Mouse (Mus musculus): ENCODE measurements at regions not wholly inside any gene's neighbourhood (a gene's known extent, or its start where the extent isn't known, plus 50 kb on each side); places are given as distances from the start of the nearest gene placed in this dataset.
"Not testable (repeated sequence)": the region's sequence is repeated elsewhere in the genome, so short reads cannot be mapped to it uniquely, and the experiment has no call there.

DNA sequence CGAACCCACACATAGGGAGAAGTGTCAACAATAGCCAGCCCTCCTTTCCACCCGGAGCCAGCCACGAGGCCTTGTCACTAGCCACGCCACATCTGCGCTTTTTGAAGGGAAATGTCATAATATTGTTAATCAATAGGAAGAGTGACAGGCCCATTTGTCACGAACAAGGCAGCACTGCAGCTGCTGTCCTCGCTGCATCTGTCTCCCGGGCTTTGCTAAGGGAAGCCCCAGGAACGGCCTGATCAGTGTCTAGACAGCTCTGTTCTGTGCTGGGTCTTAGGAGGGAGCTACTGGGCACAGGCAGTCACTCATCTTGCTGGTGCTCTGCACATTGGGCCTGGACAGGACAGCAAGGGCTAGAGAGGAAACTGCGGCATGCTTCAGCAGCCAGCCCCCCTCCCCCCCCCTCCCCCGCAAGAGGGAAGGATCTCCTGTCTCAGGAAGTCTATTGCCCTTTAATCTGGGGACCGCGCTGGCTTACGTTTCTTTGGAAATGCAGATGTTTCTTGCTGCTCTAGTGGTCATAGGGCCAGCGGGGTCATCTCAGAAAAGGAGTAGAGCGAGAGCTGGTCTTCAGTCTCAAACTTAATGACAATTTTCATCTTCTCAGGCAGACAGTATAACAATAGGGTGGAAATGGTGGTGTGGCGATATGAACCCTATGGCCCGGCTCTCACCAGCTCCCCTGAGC, 169.1 kb upstream of the Npvf start:
- no peak for DNase-seq

DNA sequence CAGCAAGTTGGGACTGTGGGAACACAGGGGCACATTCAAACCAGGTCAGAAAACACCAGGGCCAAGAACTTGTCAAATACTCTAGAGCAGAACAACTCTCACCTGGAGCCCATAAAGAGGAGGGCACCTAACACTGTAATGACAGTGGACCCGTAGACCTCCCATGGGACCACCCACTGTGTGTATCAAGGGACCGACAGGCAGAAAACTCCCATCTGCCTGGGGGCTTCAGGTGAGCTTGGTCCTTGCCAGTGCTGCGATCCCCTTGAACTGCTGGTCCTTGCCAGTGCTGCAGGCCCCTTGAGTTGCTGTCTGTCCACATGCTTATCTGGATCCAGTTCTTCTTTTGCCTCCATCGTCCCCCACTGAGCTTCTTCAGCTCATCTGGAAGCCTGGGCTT, 170.2 kb upstream of the Npvf start:
- no peak for DNase-seq

DNA sequence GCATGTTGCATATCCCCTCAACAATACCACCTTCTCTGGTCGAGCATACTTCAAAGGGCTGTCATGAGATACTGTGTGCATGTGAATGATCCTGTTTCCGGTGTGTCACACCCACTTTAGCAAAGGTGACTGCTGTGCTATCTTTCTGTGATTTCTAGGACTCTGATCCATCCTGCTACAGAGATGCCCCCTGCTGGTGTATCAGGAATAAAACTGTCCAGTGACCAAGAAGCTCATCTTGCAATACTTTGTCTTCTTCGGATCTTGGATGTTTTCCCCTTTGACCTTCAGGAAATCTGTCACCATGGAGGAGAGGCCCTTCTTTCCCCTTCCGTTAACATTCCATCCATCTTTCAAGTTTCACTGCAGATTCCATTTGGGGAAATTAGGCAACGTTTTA, 177.5 kb upstream of the Npvf start:
- DNase-seq, result no peak

DNA sequence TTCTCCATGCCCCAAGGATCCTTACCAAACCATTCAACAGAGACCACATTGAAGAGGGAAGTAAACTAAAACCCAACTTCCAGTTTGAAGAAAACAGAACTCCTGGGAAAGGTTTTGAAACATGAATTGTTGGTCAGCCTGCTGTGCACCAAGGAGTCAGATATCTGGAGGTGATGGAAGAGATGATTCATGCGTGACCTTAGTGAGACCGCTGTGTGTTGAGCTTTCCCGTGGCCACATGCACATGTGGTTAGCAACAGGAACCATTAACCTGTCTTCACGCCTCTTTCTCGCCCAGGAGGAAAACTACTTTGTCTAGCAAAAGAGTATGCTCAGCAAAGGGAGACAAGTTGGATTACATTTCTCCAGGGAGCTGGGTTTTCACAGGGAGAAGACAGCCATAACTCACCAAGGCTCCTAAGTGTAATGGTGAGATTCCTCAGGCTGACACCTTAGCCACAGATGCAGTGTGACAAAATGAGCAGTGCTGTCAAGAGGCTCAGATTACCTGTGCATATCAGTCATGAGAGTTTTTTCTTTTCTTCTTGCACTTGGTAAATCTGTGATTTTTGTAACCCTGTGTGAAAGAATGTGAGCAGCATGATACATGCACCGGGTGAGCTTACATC, 181.9 kb upstream of the Npvf start:
- DNase-seq, result no peak

DNA sequence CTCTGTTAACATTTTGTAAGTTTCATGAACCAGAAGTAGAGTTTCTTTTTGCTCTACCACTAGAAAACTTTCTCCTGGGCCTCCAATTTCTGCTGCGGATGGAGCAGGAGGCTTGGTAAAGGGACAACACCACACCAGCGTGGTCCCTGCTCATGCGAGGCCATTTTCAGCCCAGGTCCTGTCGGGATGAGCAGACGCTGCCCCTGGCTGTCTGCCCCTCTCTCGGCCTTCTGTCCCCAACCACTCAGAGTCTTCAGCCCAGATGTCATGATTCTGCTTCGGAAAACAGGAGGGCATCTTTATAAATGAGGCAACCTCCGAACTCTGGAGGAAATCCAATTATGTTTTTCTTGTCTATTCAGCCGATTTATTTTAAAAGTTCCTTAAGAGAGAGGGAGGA, 186.6 kb upstream of the Npvf start:
- no peak for DNase-seq

DNA sequence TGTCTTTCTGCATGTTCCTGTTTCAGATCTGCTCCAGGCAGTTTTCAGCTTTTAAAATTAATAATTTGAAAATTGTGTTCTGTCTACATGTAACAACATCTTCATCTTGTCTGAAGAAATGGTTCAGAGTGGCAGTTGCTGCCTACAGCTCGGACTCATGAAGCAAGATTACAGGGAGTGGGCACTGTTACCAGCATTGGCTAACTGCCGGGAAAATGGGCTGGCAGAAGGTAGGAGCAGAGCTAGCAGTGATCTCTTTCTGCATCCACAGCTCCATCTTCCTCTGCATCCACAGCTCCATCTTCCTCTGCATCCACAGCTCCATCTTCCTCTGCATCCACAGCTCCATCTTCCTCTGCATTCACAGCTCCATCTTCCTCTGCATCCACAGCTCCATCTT, 191.0 kb upstream of the Npvf start:
- DNase-seq, result not testable (repeated sequence)

DNA sequence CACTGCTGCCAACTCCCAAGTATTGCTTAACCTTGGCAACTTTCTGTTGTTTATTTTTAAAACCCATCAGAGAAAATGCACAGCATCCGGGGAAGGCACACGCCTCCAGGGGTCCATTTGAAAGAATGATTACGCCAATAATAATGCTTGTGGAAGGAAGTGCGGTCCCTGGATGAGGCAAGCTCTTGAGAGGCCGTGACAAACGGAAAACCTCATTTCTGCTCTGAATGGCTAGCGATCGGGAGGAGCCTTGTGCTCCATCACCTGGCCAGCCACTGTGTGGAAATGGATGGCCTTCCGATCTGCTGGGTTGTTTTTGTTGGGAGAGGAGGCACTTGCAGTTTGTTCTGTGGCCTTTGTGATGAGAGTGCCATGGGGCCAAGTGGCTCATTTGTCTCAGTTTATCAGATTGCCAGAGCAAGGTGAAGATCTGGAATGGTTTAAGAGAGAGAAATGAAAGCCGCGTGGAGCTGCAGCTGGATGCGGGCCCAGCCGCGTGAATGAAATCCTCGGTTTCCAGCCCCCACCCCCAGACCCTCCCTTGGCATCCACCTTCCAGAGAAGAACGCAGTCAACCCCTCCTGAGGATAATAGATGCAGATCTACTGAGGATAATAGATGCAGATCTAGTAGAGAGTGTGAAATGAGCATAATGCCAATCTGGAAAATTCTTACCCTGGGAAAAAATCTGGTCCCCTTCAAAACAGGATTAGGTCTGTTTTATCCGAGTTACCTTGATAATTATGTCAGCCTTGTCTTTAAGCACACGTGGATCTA, 192.7 kb upstream of the Npvf start:
- no peak for DNase-seq

DNA sequence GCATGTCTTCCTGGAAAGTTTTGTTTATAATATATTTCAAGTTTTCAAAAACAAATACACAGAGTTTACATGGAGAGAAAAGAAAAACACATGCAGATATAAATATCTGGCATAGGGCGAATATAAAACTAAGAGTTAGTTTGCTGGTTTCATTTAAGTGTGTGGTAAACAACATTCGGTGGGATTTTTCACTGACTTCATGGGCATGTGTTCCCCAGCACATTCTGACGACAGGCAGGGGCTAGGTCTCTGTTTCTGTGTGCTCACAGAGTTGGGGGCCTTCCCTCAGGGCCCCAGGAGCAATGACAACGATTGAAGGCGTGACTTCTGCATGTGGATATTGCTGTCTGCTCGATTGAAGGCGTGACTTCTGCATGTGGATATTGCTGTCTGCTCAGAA, 193.3 kb upstream of the Npvf start:
- DNase-seq, result no peak

DNA sequence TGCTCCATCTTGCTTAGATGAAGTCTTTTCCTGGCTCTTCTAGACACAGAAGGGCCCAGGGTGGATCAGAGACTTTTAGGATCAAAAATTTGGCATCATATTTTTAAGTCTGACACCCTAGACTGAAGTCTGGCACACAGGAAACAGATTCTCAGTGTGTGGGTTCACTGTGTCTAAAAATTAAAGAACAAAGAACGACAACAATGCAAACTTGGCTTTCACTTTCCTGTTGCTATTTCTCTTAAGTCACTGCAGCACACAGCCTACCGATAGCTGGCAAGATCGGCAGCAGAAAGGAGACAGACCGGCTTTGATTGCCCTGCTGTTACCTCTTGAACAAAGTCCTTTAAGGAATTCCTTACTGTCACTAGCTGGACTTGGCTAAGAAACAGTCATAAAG, 204.9 kb upstream of the Npvf start:
- DNase-seq, result no peak

DNA sequence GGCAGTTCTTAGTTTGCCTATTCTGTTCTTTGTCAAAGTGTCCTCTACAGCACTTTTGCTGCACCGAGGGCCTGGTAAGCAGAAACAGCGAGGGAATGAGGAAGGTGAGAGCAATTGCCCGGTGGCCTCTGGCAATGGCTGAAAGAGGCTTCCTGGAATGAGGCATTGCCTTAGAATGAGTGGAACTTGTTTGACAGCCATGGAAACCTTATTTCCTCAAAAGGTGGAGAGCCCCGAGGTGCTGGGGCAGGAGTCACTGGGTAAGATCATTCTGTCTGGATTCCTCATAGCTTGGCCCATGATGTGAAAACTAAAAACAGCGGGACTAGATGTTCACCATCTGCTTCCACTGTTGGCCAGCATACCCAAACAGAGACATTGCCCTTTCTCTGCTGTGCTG, 223.8 kb upstream of the Npvf start:
- no peak for DNase-seq

DNA sequence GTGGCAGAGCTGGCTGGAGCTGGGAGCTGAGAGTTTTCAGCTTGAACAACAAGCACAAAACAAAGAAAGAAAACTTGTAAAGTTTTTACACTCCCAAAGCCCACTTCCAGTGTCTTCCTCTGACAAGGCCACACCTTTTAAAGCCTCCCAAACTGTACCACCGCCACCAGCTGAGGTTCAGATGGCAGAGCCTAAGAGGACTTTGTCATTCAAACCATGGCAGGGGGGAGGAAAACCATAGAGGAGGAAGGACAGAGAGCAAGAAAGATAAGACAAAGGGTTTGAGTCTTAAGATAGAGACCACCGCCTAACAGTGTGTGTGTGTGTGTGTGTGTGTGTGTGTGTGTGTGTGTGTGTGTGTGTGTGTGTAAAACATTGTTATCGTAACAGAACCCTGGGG, 228.1 kb upstream of the Npvf start:
- DNase-seq, result no peak

DNA sequence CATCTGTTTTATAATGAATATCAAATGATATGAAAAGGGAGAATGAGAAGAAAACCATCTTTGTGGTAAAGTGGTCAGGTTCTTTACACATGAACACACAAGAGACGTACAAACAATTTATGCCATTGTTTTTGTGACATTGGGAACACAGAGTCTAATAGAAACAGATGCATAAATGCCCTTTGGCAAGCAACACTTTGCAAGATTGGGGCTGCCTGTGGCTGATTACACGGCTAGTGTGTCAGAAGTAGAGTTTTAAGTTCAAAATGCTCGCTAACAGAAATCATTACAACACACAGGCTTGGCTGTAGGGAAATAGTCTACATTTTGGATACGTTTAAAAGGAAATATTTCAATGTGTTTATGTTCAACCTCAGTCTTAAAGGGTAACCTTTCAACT, 228.5 kb upstream of the Npvf start:
- no peak for DNase-seq

DNA sequence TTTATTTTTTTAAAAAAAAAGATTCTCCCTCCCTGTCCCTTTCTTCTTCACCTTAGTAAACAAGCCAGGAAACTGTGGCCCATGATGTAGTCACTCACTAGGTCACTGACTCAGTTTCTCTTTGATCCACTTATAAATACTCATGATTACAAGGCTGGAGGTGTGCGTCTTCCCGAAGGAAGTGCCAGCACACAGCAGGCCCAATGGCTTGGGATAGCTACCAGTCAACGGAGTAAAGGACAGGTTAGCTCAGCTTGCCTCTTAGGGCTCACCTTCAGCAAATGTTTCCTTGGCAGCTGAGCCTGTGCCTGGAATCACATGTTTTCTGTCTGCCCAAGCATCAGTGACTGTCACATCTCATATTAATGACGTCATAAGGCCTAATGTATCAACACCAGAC, 230.8 kb upstream of the Npvf start:
- no peak for DNase-seq

DNA sequence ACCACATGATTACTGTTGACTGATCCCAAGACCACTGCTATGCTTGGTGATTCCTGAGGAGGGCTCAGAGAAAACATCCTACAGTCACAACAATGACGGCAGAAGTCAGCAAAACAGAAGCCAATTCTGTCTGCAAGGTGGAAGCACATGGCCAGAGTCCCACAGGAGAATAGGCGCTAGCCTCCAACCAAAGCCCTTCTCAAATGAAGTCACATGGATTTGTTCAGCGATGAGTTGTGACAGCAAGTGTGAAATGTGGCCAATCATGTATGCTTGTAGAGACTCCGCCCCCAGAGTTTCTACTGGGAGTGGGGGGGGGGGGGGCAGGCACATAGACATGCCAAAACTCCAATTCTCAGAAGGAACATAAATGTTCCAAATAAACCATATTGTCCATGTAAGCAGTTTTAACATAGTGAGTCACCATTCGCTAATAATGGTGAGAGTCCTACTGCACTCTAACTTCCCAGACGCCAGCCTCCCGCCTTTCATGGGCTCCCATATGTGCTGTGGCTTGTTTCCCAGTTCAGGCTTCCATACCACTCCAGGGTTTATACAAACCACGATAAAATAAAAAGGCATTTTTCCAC, 231.6 kb upstream of the Npvf start:
- DNase-seq, result no peak

DNA sequence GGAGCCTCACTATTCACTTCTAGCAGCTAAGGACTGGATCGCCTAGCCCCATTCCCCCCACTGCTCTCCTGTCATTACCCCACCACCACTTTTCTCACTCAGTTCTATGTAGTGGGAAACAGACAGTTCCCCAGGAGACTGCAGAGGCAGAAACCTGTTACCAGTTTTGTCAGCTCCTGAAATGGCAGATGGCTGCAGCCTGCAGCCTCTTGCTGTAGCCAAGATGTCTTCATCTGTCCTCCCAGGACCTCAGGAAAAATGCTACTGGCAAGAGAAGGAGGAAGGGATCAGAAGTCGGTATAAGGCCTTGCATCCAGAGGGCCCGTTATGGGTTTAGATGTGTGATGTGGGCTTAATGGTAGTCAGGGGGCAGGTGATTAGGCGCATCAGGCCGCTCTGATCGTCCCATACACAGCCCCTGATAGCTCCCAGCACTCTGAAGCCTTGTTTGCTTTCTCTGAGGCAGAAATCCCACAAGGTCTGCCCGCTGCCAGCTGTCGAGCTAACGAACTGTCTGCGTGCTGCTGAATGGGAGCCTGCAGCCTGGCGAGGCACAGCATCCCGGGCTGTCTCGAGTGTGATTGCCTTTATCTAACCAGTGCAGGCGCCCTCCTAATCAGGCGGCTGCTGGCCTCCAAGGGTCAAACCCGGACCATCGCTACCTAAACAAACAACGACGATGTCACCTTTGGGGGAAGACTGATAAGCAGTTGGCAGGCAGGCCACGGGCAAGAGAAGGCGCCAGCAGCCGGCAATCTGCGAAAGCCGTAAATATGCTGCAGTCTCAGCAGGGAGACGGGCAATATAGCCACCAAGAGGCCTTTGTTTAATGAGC, 236.3 kb upstream of the Npvf start:
- DNase-seq, result no peak

DNA sequence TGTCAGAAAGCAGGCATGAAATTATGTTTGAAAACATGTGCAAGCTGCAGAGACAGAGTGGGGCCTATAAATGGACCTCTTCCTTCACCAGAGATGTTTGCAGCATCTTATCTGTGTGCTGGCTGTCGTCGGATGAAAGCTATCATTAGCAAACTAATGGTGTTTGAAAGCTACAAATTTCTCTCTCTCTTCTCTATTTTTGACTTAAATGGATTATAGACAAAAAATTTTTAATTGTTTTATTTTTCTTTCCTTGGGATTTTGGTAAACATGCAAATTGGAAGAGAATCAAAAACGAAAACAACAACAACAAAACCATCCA, 236.9 kb upstream of the Npvf start:
- no peak for DNase-seq

DNA sequence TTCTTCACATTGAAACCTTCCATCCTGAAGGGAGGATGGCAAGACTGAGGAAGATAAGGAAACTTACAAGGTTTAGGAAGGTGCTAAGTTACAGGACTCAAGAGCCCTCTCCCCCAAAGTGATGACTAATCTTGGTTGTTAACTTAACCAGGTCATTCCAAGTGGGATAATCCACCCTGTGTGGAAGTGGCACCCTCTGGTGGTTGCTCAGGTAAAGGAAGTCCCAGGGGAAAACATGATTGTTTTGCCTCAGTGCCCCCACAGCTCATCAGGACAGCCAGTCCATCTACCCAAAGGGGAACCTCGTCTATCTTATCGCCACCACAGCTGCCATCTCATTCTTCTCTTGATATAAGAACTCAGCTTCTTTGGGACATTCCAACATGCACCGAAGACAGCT, 244.6 kb upstream of the Npvf start:
- no peak for DNase-seq

DNA sequence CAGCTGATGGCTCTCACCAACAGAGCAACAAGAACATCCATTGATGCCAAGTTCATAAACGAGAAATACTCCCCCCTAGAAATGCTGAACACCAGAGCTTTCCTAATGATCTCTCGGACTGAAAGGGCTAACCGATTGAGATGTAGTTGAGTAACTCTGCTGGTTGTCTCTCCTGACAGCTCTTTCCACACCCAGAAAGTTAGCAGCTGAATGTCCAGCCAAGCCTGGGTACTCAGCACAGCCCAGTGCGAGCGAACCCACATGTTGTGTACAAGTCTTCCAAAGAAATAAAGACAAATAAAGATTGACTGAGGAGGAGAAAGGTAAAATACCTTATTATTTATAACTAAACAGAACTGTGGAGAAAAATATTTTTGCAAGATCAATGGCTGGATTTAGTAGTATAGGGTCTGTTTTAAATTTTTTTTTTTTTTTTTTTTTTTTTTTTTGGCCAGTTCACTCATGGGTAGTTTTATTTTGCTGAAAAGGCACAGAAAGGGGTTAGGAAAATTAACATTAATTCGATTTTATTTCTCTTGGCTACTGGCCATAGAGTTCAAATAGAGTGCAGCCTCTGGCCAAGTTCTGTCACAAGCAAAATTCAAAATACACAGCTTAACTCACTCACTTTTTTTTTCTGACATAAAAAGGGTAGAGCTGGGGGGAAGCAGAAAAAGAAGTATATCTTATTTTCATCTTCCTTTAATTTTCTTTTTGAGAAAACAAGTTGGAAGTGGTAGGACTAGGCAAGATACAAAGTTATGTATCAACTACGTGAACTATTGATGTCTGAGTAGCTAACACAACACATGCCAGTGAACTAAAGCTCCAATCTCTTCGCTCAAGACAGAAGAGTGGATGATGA, 261.2 kb upstream of the Npvf start:
- no peak for DNase-seq

DNA sequence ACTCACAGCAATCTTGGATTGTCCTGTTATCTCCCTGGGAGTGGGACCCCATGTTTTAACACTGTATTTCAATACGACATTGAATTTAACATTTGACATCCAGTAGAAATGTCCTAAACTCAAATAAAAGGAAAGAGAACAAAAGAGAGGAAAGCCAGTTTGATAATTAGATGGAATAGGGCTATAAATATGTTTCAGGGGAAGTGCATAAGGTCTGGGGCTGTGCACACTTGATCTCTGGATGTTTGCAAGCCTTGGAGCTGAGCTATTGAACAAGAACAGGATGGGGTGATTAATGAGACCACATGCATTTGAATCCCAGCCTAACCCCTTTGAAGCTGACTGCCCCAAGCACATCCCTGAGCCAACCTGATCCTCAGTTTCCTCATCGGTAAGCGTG, 264.0 kb upstream of the Npvf start:
- no peak for DNase-seq

DNA sequence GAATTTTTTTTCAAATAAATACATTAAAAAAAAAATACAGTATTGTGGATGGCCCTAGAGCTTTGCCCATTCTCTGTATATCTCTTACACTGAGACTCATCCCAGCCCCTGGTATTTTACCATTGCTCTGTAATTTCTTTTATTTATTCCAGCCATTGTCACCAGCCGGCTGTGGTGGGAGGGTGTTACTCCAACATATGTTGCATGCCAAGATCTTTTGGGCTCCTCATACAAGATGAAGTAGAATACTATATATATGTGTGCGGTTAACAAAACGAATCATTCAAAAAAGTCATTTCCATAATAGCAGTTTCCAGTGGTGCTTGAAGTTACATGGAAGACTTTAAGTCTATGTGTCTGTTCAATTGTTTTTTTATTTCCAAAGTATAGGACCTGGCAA, 268.0 kb upstream of the Npvf start:
- DNase-seq, result no peak

DNA sequence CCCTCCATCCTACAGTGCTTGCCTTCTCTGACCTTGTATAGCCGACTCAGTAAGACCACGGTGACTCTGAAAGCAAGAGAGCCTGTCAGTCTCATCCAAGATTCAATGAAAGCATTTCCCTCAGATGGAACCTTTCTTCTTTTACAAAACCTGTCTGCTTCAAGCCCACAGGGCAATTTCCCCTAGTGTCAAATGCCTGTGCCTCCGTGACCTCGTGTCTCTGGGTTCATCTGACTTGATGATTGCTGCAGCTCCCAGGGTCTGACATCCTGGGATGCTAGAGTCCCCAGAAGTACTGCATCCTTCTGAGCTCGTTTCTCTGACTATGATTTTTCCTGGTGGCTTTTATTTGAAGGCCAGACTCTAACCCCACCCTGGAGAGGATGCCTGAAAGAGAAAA, 270.3 kb upstream of the Npvf start:
- no peak for DNase-seq

DNA sequence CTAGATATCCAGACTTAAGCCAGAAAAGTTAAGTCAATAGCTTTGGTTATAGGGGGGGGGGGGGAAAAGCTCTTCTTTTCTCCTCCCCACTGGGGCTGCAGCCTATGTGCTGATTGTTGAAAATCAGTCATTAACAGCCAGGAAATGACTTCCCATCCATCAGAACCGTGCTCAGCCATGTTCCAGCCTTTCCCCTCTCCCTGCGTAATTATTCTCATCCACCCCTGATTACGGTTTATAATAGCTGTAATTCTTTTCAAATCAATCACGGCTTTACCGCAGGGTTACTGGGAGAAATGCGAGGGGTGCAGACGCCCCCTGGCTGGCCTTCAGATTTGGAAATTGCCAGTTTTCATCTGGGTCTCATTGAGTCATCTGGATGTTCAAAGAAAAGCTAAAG, 270.8 kb upstream of the Npvf start:
- DNase-seq, result no peak
